Mouse (Mus musculus): ENCODE results near the gene Tatdn2.

Tatdn2 gene

DNA sequence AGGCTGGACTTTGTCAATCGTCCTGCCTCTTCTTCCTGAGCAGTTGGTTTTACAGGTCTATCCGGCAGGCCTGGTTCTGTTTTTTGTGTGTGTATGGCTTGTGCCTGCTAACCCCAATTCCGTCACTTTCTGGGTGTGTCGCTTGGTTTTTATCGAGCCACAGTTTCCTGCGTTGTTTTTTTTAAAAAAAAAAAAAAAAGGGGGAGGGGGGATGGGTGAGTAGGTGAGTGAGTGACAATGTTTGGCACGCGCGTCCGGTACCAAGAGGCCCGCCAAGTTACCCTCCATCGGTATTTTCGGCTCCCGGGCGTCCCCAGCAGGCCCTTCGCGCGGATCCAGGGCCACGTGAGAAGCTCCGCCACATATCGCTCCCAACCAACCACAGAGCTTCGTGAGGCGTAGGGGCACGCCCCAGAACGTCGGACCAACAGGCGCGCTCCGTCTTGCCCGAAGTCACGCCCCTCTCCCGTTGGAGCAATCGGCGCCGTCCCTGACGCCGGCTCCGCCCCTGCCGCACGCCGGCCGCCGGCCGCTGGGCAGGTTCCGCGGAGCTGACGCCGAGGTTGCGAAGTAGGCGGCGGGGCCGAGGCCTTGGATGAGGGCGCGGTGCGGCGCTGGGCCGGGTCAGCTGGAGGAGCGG, at the start of gene Tatdn2:
Tatdn2 (plus strand) TSS at position 469 of the 640 bp plus-strand sequence.
- DNase-seq (ENCODE audit: low spot score) = peak; percentile 87

DNA sequence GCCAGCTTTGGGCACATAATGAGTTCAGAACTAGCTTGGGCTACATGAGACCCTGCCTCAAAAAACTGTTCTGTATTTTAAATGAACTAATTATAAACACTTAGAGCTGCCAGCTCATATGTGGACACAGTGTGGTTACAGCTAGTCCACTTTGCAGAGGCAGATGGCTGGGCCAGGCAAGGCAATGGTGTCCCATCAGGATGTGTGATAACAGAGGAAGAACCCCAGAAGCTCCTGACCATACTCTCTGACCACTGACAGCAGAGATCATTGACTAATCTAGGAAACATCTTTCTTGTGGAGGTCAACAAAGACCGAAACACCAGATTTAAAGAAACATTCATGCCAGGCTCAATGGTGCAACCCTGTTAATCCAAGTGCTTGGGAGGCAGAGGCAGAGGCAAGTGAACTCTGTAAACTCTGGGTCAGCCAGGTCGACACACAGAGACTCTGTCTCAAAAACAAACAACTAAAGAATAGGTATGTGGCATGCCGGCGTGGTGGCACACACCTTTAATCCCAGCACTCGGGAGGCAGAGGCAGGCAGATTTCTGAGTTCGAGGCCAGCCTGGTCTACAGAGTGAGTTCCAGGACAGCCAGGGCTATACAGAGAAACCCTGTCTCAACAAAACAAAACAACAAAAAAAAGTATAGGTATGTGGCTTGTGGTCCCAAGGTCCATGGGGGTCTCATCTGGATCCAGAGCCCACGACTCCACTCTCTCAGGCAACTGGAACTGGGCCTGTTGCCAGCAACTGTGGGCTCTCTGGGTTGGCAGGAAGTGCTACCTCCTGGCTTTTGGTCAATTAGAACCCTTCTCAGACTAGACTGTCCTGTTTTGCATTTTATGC, 47.3 kb upstream of the Tatdn2 start:
- no peak for DNase-seq (ENCODE audit: low spot score)

DNA sequence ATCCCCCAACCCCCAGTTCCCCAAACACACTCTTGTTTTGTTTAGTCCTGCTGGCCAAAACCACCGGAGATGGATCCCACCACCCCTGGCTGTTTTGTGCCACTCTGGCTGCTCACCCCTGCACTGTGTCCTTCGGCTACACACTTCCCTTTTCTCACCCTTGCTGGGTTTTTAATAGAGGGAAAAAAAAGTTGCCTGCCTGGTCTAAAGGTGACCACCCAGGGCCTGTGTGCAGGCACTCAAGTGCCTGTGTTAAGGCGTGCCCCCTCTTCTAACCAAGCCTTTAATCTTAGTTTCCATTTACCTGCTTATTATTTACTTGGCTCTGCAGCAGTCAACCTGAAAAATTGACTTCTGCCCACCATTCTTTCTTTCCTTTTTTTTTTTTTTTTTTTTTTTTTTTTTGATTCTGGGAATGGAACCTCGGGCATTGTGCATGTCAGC, 46.6 kb upstream of the Tatdn2 start:
- no peak for DNase-seq (ENCODE audit: low spot score)

- DNase-seq (ENCODE audit: low spot score) = no peak
Observed at GRCm38 (mm10) chr6:113651626-113652025, 45.2 kb upstream of the Tatdn2 start.

DNA sequence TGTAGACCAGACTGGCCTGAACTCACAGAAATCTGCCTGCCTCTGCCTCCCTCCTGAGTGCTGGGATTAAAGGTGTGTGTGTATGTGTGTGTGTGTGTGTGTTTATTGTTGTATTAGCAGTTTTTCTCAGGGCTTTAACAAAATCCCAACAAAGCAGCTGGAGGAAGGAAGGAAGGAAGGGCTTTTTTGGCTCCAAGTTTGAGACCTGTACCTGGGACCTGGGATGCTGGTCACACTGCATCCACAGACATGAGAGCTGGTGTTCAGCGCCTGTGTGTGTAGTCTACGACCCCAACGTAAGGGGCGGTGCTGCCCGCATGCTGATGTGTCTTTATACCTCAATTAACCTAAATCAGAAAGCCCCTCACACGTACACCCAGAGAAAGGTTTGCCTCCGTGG, 43.3 kb upstream of the Tatdn2 start:
- no peak for DNase-seq (ENCODE audit: low spot score)

DNA sequence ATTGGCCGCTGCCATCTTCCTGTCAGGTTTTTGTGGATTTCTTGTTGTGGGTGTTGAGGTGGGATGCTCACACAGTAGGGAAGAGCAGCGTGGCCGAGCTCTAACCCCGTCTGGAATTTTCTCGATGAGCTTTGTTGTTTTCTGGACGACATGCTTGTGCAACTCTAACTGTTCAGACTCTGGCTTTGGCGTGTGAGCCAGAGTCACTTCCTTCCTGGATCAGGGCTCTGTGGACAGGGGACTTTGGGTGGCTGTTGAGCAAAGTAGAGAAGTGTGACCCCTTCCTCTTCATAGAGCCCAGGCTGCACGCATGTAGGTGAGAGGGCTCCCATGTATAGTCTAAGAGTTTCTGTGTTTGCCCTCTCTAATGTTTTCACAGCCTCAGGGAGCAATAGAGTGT, 42.7 kb upstream of the Tatdn2 start:
- DNase-seq (ENCODE audit: low spot score) = no peak

DNA sequence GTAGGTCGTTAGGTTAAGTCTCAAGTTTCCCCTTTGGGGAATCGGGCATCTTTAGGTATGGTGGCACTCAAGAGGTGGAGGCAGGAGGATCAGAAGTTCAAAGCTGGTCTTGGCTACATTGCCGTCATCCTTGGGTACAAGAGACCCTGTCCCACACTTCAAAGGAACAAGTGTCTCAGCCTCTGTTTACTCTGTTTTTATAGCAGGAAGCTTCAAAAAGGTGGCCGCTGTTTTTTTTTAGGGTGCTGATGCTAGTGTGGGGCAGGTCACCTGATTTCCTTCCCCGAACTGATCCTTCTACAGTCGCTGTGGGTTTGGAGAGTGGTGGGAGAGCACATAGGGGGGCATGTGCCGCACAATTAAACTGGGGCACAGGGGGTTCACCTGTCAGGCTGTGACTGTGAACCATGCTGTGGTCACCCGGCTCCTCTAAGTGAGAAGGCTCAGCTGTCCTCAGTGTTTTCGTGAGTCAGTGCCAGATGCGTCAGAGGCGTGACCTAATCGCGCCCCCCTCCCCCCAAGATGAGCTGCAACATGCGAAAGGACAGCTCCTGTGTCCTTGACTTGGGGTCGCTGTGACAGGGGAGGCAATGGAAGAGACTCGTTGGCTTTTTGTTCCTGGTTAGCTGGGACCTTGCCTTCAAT, 42.0 kb upstream of the Tatdn2 start:
- no peak for DNase-seq (ENCODE audit: low spot score)

DNA sequence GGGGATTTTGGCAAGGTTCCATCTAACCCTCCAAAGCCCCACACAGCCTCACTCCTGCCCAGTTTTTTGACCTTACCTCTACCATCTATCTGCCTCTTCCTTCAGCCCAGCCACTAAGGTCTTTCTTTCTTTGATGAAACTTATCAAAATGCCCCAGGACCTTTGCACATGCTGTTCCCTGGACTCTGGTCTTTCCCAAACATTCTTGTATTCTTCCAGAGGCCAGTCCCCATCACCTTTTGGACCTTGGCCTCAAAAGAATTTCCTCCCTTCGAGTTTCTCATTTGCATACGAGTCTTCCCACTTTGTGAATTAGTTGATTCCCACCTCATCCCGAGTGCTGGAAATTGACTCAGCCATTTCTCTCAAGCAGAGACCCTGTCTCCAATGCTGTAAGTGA, 41.4 kb upstream of the Tatdn2 start:
- no peak for DNase-seq (ENCODE audit: low spot score)

DNA sequence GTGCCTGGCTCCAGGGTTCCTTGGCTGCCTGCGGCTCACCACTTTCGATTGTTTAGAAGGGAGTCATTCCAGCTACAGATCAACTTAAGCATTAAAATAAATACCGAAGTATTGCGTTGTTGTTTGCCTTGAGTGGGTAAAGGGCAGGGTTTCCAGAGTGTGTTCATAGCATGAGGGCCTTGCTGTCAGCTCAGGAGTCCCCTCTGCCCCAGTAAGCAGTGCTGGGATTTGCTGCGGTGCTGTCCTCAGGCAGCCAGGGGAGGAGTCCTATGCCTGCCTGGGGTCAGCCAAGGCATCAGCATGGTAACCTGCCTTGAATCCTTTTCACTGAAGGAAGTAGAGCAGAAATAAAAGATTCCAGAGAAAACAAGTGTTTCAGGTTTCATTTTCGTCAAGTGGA, 40.0 kb upstream of the Tatdn2 start:
- no peak for DNase-seq (ENCODE audit: low spot score)

DNA sequence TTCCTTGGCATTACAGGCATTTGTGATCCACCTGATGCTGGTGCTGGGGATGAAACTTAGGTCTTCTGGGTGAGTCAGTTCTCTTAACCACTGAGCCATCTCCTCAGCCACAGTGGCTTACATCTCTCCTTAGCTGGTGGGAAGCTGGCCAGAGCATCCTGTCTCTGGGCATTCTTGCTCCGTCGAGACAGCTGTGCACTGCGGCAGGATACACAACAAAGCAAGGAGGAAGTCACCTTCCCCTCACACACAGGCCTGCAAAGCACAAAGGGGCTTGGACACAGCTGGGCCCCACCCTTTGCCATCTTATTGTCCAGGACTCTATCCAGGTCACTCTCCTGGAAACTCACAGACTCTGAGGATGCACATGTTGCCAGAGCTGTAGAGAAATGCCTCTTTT, 38.6 kb upstream of the Tatdn2 start:
- no peak for DNase-seq (ENCODE audit: low spot score)

GRCm38 (mm10) chr6:113659648-113660491, 37.0 kb upstream of the Tatdn2 start:
- no peak for DNase-seq (ENCODE audit: low spot score)

- DNase-seq (ENCODE audit: low spot score) = no peak
Observed at GRCm38 (mm10) chr6:113660492-113661352, 36.1 kb upstream of the Tatdn2 start.

- no peak for DNase-seq (ENCODE audit: low spot score)
Observed at GRCm38 (mm10) chr6:113661353-113662241, 35.3 kb upstream of the Tatdn2 start.

DNA sequence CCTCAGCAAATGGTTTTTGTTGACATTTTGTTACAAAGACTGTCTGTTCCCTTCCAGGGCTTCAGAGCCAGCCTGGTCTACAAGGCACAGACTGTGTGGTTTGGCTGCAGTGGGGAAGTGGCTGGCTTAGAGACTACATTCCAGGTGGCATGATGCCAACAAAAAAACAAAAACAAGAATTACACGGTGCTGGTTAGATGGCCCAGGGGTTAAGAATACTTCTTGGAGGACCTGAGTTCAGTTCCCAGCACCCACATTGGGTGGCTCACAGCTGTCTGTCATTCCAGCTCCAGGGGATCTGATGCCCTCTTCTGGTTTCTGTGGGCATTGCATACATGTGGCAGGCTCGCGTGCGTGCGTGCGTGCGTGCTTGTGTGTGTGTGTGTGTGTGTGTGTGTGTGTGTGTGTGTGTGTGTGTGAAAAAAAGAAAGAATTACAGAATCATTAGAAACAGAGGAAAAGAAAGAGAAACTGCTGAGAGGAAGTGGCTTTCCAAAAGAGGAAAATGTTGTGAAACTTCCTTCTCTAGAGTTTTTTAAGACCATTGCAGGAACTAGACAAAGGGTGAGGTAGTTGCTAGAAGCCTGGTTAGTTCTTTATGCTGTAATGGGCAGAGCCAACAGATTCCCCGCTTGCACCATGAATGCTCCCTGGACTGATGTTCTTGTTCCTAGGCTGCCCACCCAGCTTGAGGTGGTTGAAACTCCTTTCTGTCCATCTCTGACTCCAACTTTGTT, 33.7 kb upstream of the Tatdn2 start:
- no peak for DNase-seq (ENCODE audit: low spot score)

DNA sequence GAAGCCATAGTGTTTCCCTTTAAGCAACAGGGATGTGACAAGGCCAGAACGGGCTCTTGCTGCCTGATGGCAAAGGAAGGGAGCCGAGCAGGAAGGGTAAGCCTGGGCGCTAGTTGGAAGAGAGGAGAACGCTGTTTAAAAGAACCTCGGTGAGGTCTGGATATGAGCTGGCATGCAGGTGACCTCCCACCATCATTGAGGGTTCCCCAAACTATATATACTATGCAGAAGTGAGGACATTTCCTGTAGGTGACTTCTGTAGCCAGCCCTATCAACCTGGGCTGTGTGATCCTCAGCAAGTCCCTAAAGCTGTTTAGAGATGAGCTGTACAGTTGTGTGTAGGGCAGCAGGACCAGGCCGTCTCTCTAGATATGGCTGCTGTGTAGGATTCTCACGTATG, 32.5 kb upstream of the Tatdn2 start:
- no peak for DNase-seq (ENCODE audit: low spot score)

- DNase-seq (ENCODE audit: low spot score) = no peak
Observed at GRCm38 (mm10) chr6:113667611-113668122, 29.2 kb upstream of the Tatdn2 start.

DNA sequence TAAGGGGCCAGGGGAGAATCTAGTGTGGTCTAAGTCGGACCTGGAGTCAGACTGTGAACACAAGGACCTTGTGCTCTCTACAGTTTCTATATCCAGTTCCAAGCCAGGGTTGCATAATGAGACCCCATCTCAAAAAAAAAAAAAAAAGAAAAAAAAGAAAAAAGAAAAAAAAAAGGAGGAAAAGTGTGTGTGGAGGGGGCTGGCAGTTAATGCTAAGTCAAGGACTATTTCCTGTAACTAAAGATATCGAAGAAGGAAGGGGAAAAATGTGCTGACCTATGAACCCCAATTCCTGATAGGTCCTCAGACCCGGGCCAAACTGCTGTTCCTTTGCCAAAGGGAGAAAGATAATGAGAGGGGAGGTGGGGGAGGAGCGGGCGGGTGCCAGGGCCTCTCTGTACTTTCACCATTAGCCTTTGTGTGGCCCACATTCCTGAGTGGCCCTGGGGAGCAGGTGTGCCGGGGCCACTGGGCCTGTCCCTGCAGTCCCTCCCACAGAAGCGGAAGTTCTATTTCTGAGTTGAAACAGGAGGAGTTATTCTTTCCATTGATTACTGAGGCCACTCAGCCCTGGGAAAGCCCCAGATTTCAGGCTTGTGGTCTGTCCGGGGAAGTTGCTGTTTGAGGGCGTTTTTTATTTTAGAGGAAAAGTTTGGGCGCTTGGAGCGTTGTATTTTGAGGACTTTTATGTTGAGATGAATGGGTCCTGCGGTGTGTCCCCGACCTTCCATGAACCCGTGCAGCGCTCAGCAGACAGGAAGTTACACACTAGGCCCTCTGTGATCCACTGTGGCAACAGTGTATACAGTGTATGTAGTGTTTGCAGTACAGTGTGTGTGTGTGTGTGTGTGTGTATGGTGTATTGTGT, 28.3 kb upstream of the Tatdn2 start:
- DNase-seq (ENCODE audit: low spot score) = no peak

- DNase-seq (ENCODE audit: low spot score) = no peak
Observed at GRCm38 (mm10) chr6:113669821-113670220, 27.0 kb upstream of the Tatdn2 start.
